Mouse (Mus musculus): ENCODE data around the gene Sfxn5. TPM values are rescaled to one million over a fixed set of nuclear protein-coding genes. Genes with fewer than 3 reads are reported as not detected.

Gene Sfxn5
- polyA plus RNA-seq, 1 experiment from 2014 or later: 1.9 TPM

GRCm38 (mm10) chr6:85206182-85206938, 126.9 kb downstream of the Sfxn5 start:
- H3K9me3 ChIP-seq (replicated peaks): no peaks in the 10 kb centered on the region
- H3K27ac ChIP-seq: no peak overlapping the region
- peaks cover 35% of the 10 kb centered on the region for H3K27me3 ChIP-seq
- no peaks in the 10 kb centered on the region for H3K36me3 ChIP-seq
- H3K4me1 ChIP-seq (replicated peaks): no peaks in the 10 kb centered on the region
- H3K4me2 ChIP-seq: no peak overlapping the region
- no peak for DNase-seq
- 34% methylated on average over 16 of the region's 16 CpGs for WGBS (ENCODE audit: insufficient replicate concordance)
- no peak overlapping the region for H3K9ac ChIP-seq
- ATAC-seq (ENCODE audit: low read depth): no peak
- no peak overlapping the region for H3K4me3 ChIP-seq (replicated peaks)

DNA sequence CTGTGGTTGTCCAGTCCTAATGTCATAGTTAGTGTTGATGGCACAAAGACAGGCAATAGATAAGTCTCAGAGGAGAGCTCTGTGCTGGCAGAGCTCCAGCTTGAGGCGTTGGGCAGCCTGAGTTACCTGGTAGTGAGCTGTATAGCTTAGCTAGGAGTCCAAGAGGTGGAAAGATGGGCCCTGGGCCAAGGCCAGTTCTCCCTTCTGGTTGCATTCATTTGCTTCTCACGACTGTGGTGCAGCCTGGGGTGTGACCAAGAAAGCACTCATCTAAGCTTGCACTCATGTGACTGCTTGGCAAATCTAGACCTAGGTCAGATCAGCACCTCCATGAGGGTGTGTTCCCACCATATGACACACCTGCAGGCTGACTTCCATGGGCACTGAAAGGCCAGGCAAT, 135.3 kb downstream of the Sfxn5 start:
- H3K36me3 ChIP-seq: no peaks in the 10 kb centered on the region
- no peaks in the 10 kb centered on the region for H3K4me1 ChIP-seq (replicated peaks)
- WGBS (ENCODE audit: insufficient replicate concordance): 42% methylated on average over 2 of the region's 2 CpGs
- peaks cover 50% of the 10 kb centered on the region for H3K27me3 ChIP-seq
- no peak overlapping the region for H3K4me2 ChIP-seq
- no peak overlapping the region for H3K4me3 ChIP-seq (replicated peaks)
- H3K9ac ChIP-seq: no peak overlapping the region
- no peak for DNase-seq
- no peaks in the 10 kb centered on the region for H3K9me3 ChIP-seq (replicated peaks)
- ATAC-seq (ENCODE audit: low read depth): no peak
- no peak overlapping the region for H3K27ac ChIP-seq

DNA sequence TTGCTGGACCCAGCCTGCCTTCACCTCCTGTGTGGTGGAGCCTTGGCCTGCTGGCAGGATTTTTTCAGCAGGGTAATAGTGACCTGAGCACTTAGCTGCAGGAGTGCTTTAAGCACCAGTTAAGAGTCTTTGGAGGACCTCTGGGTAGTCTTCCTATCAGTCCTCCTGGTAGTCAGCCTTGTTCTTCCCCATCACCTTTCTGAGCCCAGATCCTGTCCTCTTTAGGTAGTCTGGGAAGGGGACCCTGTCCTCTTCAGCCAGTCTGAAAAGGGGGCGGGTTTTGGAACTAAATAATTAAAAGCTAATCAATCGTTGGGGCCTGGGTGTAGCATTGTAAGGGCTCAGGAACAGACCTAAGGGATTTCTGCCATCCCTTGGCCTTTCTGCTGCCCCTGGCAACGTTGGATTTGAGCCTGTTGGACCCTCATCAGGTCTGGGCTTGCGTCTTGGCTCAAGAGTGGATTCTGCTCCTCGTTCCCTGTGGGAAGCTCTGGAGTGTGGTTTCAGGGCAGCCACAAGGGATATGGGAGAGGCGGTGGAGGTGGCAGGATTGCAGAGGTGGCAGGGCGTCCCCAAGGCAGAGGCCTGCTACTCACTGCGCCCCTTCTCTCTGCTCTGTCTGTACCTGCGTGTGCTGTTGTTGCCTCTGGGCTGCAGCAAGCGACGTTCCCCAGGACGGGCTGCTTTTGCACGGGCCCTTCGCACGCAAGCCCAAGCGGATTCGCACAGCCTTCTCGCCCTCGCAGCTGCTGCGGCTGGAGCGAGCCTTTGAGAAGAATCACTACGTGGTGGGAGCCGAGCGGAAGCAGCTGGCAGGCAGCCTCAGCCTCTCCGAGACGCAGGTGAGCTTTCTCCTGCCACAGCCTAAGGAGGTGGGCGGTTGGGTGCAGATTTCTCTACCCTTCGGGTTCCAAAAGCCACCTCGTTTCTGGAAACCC, 139.6 kb downstream of the Sfxn5 start:
- DNase-seq (no peak), ATAC-seq (ENCODE audit: low read depth) (no peak)
- Histone ChIP-seq H3K4me3 (replicated peaks) (no peak overlapping the region), H3K27ac (no peak overlapping the region), H3K9ac (no peak overlapping the region), H3K36me3 (no peaks in the 10 kb centered on the region), H3K27me3 (peaks cover 90% of the 10 kb centered on the region), H3K4me2 (no peak overlapping the region), H3K9me3 (replicated peaks) (no peaks in the 10 kb centered on the region), H3K4me1 (replicated peaks) (no peaks in the 10 kb centered on the region)
- WGBS (ENCODE audit: insufficient replicate concordance): 6% methylated on average over 29 of the region's 29 CpGs

DNA sequence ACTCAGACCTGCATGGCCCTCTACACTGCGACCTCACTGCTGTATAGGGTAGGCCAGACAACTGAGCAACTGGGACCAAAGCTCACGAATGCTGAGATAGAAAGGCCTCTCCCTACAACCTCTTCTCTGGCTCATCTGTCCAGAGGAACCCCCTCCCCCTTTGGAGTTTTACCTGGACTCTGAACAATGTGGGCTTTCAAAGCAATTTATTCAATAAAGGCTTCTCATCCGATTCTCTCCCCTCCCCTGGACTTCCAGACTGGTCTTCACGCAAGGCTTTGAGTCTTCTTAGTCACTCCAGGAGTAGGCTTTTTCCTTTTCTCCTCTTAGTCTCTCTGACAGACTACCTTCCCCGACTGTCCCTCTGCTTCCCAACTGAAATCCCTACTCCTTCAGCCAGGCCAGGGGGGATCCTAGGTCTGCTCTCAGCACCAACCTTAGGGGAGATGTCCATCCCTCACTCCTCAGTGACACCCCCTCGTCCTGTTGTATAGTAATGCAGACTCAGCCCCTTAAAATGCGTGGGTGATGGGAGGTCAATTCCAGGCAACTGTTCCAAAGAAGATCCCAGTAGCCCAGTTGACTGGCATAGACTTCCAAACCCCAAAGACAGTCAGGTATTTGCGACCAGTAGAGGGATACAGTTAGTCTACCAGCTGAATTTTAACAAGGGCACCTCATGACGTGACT, 141.3 kb downstream of the Sfxn5 start:
- WGBS (ENCODE audit: insufficient replicate concordance): 10% methylated on average over 9 of the region's 9 CpGs
- ATAC-seq (ENCODE audit: low read depth): no peak
- H3K27ac ChIP-seq: no peak overlapping the region

GRCm38 (mm10) chr6:85190671-85191070, 142.6 kb downstream of the Sfxn5 start:
- WGBS (ENCODE audit: insufficient replicate concordance): 1% methylated on average over 13 of the region's 13 CpGs
- DNase-seq: no peak
- peaks cover 97% of the 10 kb centered on the region for H3K27me3 ChIP-seq
- H3K4me2 ChIP-seq: 0 out of 2 replicates have a peak overlapping the region, but pooled peaks have one; percentile 35
- H3K9me3 ChIP-seq (replicated peaks): no peaks in the 10 kb centered on the region
- no peaks in the 10 kb centered on the region for H3K36me3 ChIP-seq
- H3K27ac ChIP-seq: no peak overlapping the region
- no peak for ATAC-seq (ENCODE audit: low read depth)
- H3K4me1 ChIP-seq (replicated peaks): peaks cover 5% of the 10 kb centered on the region
- peak overlapping the region; percentile 16; the same call in 1 of the 2 replicates for H3K4me3 ChIP-seq (replicated peaks)
- H3K9ac ChIP-seq: no peak overlapping the region

More for the DNA sequence above, 141.3 kb downstream of the Sfxn5 start:
- peaks cover 5% of the 10 kb centered on the region for H3K4me1 ChIP-seq (replicated peaks)
- H3K9me3 ChIP-seq (replicated peaks): no peaks in the 10 kb centered on the region
- H3K27me3 ChIP-seq: peaks cover 96% of the 10 kb centered on the region
- DNase-seq: no peak
- H3K4me2 ChIP-seq: no peak overlapping the region
- no peak overlapping the region for H3K9ac ChIP-seq
- no peak overlapping the region for H3K4me3 ChIP-seq (replicated peaks)
- no peaks in the 10 kb centered on the region for H3K36me3 ChIP-seq

- peaks cover 99% of the 10 kb centered on the region for H3K27me3 ChIP-seq
- DNase-seq (no peak), ATAC-seq (ENCODE audit: low read depth) (no peak)
- 2% methylated on average over 52 of the region's 52 CpGs for WGBS (ENCODE audit: insufficient replicate concordance)
- peak overlapping the region; percentile 35; the same call in 1 of the 2 replicates for H3K4me2 ChIP-seq
- no peaks in the 10 kb centered on the region for H3K36me3 ChIP-seq
- H3K9ac ChIP-seq: no peak overlapping the region
- H3K4me3 ChIP-seq (replicated peaks): peak overlapping the region; percentile 16; the same call in 1 of the 2 replicates
- no peak overlapping the region for H3K27ac ChIP-seq
- H3K4me1 ChIP-seq (replicated peaks): peaks cover 5% of the 10 kb centered on the region
- H3K9me3 ChIP-seq (replicated peaks): no peaks in the 10 kb centered on the region
Observed at GRCm38 (mm10) chr6:85189911-85190591, 143.2 kb downstream of the Sfxn5 start.

DNA sequence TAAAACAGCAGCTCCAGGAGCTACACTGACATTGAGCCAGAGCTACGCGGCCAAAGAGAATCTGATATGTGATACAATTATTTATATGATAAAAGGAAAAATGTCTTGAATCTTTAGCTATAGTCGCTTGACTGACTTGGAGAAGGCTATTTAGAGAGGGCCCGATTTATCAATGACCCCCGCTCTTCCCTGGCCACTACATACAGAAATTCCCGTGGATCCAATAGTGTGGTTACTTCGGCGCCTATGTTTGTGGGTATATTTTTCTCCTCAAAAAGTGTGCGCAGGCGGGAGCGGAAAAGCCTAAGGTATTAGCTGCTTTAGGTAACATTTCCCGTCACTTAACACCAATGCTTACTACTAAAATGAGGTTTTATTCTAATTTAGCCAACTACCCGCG, 143.9 kb downstream of the Sfxn5 start:
- H3K9ac ChIP-seq: no peak overlapping the region
- no peak overlapping the region for H3K27ac ChIP-seq
- peaks cover 98% of the 10 kb centered on the region for H3K27me3 ChIP-seq
- WGBS (ENCODE audit: insufficient replicate concordance): 8% methylated on average over 14 of the region's 14 CpGs
- no peaks in the 10 kb centered on the region for H3K36me3 ChIP-seq
- H3K4me1 ChIP-seq (replicated peaks): peaks cover 5% of the 10 kb centered on the region
- ATAC-seq (ENCODE audit: low read depth) (no peak), DNase-seq (no peak)
- H3K4me3 ChIP-seq (replicated peaks): no peak overlapping the region
- H3K4me2 ChIP-seq: no peak overlapping the region
- H3K9me3 ChIP-seq (replicated peaks): no peaks in the 10 kb centered on the region

DNA sequence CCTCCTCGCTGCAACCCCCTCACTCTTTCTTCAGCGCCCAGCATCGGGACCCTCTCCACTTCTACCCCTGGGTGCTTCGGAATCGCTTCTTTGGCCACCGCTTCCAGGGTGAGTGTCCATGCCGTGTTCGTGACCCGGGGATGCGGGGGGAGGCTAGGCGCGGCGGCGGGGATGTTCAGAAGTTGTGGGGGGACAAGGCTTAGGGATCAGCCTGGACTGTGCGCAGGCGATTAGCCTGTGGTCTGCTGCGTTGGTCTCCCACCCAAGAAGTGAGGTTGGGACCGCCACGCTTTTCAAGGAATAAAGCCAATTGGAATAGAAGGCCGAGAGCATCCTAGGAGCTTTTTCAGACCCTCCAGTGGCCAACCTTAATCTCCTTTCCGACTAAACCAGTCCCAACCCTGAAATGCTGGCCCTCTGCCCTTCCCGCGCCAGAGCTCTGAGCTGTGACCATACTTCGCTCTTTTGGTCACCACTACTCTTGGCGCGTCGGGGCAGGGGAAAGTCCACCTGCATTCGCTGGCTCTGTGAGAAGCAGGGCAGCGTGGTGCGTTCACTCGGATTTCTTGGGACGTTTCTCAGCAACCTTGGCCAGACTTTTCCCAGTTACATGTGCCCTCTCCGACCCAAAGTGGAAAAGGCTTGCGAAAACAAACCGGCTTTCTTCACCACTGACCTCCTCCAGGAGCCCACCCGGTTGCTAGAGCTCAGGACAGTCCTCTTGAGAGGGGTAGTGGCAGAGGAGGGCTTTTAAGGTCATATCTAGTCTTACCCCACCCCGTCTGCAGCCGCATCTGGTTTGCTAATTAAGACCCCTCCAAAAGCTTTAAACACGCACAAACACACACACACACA, 144.7 kb downstream of the Sfxn5 start:
- Histone ChIP-seq H3K9me3 (replicated peaks) (no peaks in the 10 kb centered on the region), H3K9ac (no peak overlapping the region), H3K36me3 (no peaks in the 10 kb centered on the region), H3K27ac (no peak overlapping the region), H3K4me2 (peak overlapping the region; percentile 55), H3K4me1 (replicated peaks) (peaks cover 5% of the 10 kb centered on the region), H3K4me3 (replicated peaks) (peak overlapping the region; percentile 37; the same call in 1 of the 2 replicates), H3K27me3 (peaks cover 96% of the 10 kb centered on the region)
- WGBS (ENCODE audit: insufficient replicate concordance): 1% methylated on average over 38 of the region's 39 CpGs
- DNase-seq (no peak), ATAC-seq (ENCODE audit: low read depth) (no peak)

- Histone ChIP-seq H3K27ac (no peak within 1 kb of the TSS), H3K36me3 (no peaks in the 10 kb centered on the region), H3K4me2 (peak within 1 kb of the TSS; percentile 55), H3K27me3 (peaks cover 94% of the 10 kb centered on the region), H3K9me3 (replicated peaks) (no peaks in the 10 kb centered on the region), H3K9ac (no peak within 1 kb of the TSS), H3K4me1 (replicated peaks) (peaks cover 5% of the 10 kb centered on the region), H3K4me3 (replicated peaks) (peak within 1 kb of the TSS; percentile 37)
- ATAC-seq (ENCODE audit: low read depth): peak; percentile 20; the same call in 1 of the 2 replicates
- WGBS (ENCODE audit: insufficient replicate concordance): 2% methylated on average over 67 of the region's 81 CpGs
- no peak for DNase-seq
Observed at GRCm38 (mm10) chr6:85187340-85188211, 145.6 kb downstream of the Sfxn5 start, which contains the start of gene Emx1. TSS of gene Emx1 (plus strand) at chr6:85187438.
